In genomic region chr15:82106953-82107555, GRCm38 (mm10) we compare ENCODE assay signal across 11 mouse cellular contexts. TPM values are rescaled to one million over a fixed set of nuclear protein-coding genes. Genes with fewer than 3 reads are reported as not detected.
DNase-seq lines count a peak whose midpoint lies in the region; ATAC-seq and TF ChIP-seq lines count a peak whose summit lies in the region.
"Had no signal": no experiment of that assay in that cellular context is flagged by ENCODE, and none has a peak within 500 bp of the region (broad histone marks: within the 10 kb centered on the region; RNA-seq: fewer than 3 reads in every experiment).

No protein-coding gene starts in this region.

- TF ChIP-seq CTCF in spleen, adult 2 months (IDR thresholded peaks at IDR 0.05; ENCODE audit: extremely low read depth, insufficient read depth, insufficient read length, insufficient replicate concordance), result peak; percentile 53; the same call in 1 of the 2 replicates
- TF ChIP-seq CTCF in lung, adult 2 months (IDR thresholded peaks at IDR 0.05; ENCODE audit: insufficient read depth, low read length), result peak; percentile 69

- 26% methylated on average over 8 of the region's 8 CpGs for WGBS in spleen, adult 2 months
- 18% methylated on average over 8 of the region's 8 CpGs for WGBS in lung, adult 2 months

- H3K36me3 ChIP-seq in spleen, adult 2 months (ENCODE audit: control insufficient read depth, insufficient read depth, low read length), result no peaks in the 10 kb centered on the region
- H3K36me3 ChIP-seq: embryonic facial prominence, embryonic 12.5 days; liver, embryonic 15.5 days had no signal

- no peak for TF ChIP-seq POLR2A in spleen, adult 2 months (IDR thresholded peaks at IDR 0.05; ENCODE audit: low read depth, low read length)
- TF ChIP-seq POLR2A in lung, adult 2 months (IDR thresholded peaks at IDR 0.05; ENCODE audit: borderline replicate concordance, extremely low read depth, low read depth, low read length), result no peak

- H3K27ac ChIP-seq in spleen, adult 2 months (ENCODE audit: insufficient read depth, low read length), result no peak overlapping the region
- H3K27ac ChIP-seq: embryonic facial prominence, embryonic 12.5 days; liver, embryonic 15.5 days had no signal

- H3K4me3 ChIP-seq in spleen, adult 2 months (ENCODE audit: extremely low read depth, insufficient read depth, insufficient read length), result no peak overlapping the region
- no peak overlapping the region for H3K4me3 ChIP-seq in lung, adult 2 months (replicated peaks; ENCODE audit: extremely low read depth, low read depth, low read length)
- H3K4me3 ChIP-seq: embryonic facial prominence, embryonic 12.5 days; liver, embryonic 15.5 days had no signal

- DNase-seq in gastrocnemius, postnatal 10 days, result peak; percentile 73
- DNase-seq in gastrocnemius, postnatal 25 days, result no peak
- no peak for DNase-seq in spleen, adult 2 months (ENCODE audit: low read depth in 1 of 2, low spot score in 2 of 2)
- DNase-seq in spleen, postnatal 36 days (ENCODE audit: low spot score in 2 of 2), result no peak
- peak; percentile 25 for DNase-seq in c-Kit-negative CD71-positive TER-119-positive erythroid progenitor cells, embryonic 14.5 days (ENCODE audit: low read depth, low spot score)
- DNase-seq in lung, adult 2 months, result peak; percentile 8
- DNase-seq in thymus, postnatal 0 days (ENCODE audit: low spot score), result peak; percentile 14

- no peaks in the 10 kb centered on the region for H3K4me1 ChIP-seq in spleen, adult 2 months (ENCODE audit: control insufficient read depth, insufficient read depth, insufficient read length)
- H3K4me1 ChIP-seq in lung, adult 2 months (ENCODE audit: control insufficient read depth, insufficient read depth, low read length), result no peaks in the 10 kb centered on the region
- H3K4me1 ChIP-seq: embryonic facial prominence, embryonic 12.5 days; liver, embryonic 15.5 days had no signal

- peak; percentile 46 for ATAC-seq in granulocyte monocyte progenitor cell, adult 5-6 weeks (replicated peaks; ENCODE audit: poor library complexity, severe bottlenecking)

- H3K27me3 ChIP-seq in spleen, adult 2 months (ENCODE audit: control insufficient read depth, insufficient read depth, low read length), result no peaks in the 10 kb centered on the region
- H3K27me3 ChIP-seq: embryonic facial prominence, embryonic 12.5 days had no signal

RNA-seq across cellular contexts. Expression of gene Ccdc134, which starts 20.7 kb away (rescaled TPM):
- 10 to 100 TPM; 31.0 to 33.5 TPM for total RNA-seq in gastrocnemius, postnatal 10 days (2021)
- total RNA-seq in gastrocnemius, postnatal 25 days (2021), result 10 to 100 TPM in 1 of 2 experiments, 1 to 10 TPM in 1; 8.0 to 16.5 TPM
- 16.2 and 16.7 TPM in 2 replicates for polyA plus RNA-seq in spleen, adult 2 months (2012; rRNA removed)
- 11.0 and 26.5 TPM in 2 replicates for total RNA-seq in granulocyte monocyte progenitor cell, adult 5-6 weeks (2014; fragmentation: Nextera tagmentation)
- 13.1 and 17.2 TPM in 2 replicates for total RNA-seq in granulocyte monocyte progenitor cell, adult 5-6 weeks (2017)
- 7.9 and 10.9 TPM in 2 replicates for polyA plus RNA-seq in lung, adult 2 months (2012; rRNA removed)
- polyA plus RNA-seq in thymus, postnatal 0 days (2015; fragmentation: Nextera tagmentation; extraction: Ambion mirVana), result 34.1 and 34.4 TPM in 2 replicates

RNA-seq across cellular contexts. Expression of gene Mei1, which starts 37.3 kb away (rescaled TPM):
- total RNA-seq in gastrocnemius, postnatal 10 days (2021), result under 1 TPM; 0.23 to 0.36 TPM
- under 1 TPM; 0.08 to 0.24 TPM for total RNA-seq in gastrocnemius, postnatal 25 days (2021)
- 0.05 TPM in 1 of 2 replicates, not detected in the other for polyA plus RNA-seq in spleen, adult 2 months (2012; rRNA removed)
- not detected in 2 replicates for total RNA-seq in granulocyte monocyte progenitor cell, adult 5-6 weeks (2014; fragmentation: Nextera tagmentation)
- total RNA-seq in granulocyte monocyte progenitor cell, adult 5-6 weeks (2017), result not detected in 2 replicates
- not detected in 2 replicates for polyA plus RNA-seq in lung, adult 2 months (2012; rRNA removed)
- polyA plus RNA-seq in thymus, postnatal 0 days (2015; fragmentation: Nextera tagmentation; extraction: Ambion mirVana), result 0.04 TPM in 1 of 2 replicates, not detected in the other
- polyA plus RNA-seq: liver, embryonic 15.5 days had no signal

RNA-seq across cellular contexts. Expression of gene Srebf2, which starts 39.9 kb away (rescaled TPM):
- total RNA-seq in gastrocnemius, postnatal 10 days (2021), result 10 to 100 TPM; 37.0 to 42.8 TPM
- 10 to 100 TPM; 12.1 to 14.1 TPM for total RNA-seq in gastrocnemius, postnatal 25 days (2021)
- 204 and 317 TPM in 2 replicates for polyA plus RNA-seq in spleen, adult 2 months (2012; rRNA removed)
- 19.0 and 24.3 TPM in 2 replicates for total RNA-seq in granulocyte monocyte progenitor cell, adult 5-6 weeks (2014; fragmentation: Nextera tagmentation)
- total RNA-seq in granulocyte monocyte progenitor cell, adult 5-6 weeks (2017), result 16.5 and 17.5 TPM in 2 replicates
- polyA plus RNA-seq in lung, adult 2 months (2012; rRNA removed), result 261 and 292 TPM in 2 replicates
- polyA plus RNA-seq in thymus, postnatal 0 days (2015; fragmentation: Nextera tagmentation; extraction: Ambion mirVana), result 152 and 161 TPM in 2 replicates

RNA-seq across cellular contexts. Expression of gene 4930407I10Rik, which starts 48.1 kb away (rescaled TPM):
- not detected for total RNA-seq in gastrocnemius, postnatal 10 days (2021)
- not detected for total RNA-seq in gastrocnemius, postnatal 25 days (2021)
- not detected in 2 replicates for polyA plus RNA-seq in spleen, adult 2 months (2012; rRNA removed)
- not detected in 2 replicates for total RNA-seq in granulocyte monocyte progenitor cell, adult 5-6 weeks (2014; fragmentation: Nextera tagmentation)
- not detected in 2 replicates for total RNA-seq in granulocyte monocyte progenitor cell, adult 5-6 weeks (2017)
- polyA plus RNA-seq in lung, adult 2 months (2012; rRNA removed), result not detected in 2 replicates
- polyA plus RNA-seq in thymus, postnatal 0 days (2015; fragmentation: Nextera tagmentation; extraction: Ambion mirVana), result 0.04 TPM in 1 of 2 replicates, not detected in the other
- polyA plus RNA-seq: liver, embryonic 15.5 days; stomach, embryonic 16.5 days had no signal

RNA-seq across cellular contexts. Expression of gene Snu13, which starts 59.7 kb away (rescaled TPM):
- total RNA-seq in gastrocnemius, postnatal 10 days (2021), result 10 to 100 TPM; 50.0 to 54.5 TPM
- 10 to 100 TPM; 44.6 to 48.5 TPM for total RNA-seq in gastrocnemius, postnatal 25 days (2021)
- polyA plus RNA-seq in spleen, adult 2 months (2012; rRNA removed), result 34.5 and 37.5 TPM in 2 replicates
- 254 and 268 TPM in 2 replicates for total RNA-seq in granulocyte monocyte progenitor cell, adult 5-6 weeks (2014; fragmentation: Nextera tagmentation)
- 183 and 209 TPM in 2 replicates for total RNA-seq in granulocyte monocyte progenitor cell, adult 5-6 weeks (2017)
- polyA plus RNA-seq in lung, adult 2 months (2012; rRNA removed), result 54.7 and 56.6 TPM in 2 replicates
- 387 and 431 TPM in 2 replicates for polyA plus RNA-seq in thymus, postnatal 0 days (2015; fragmentation: Nextera tagmentation; extraction: Ambion mirVana)

Comparison
In these comparisons a context has a peak if more than half of its experiments do, and no peak if none do; other contexts are left out.
1. DNase-seq: peak in gastrocnemius, postnatal 10 days (single experiment), c-Kit-negative CD71-positive TER-119-positive erythroid progenitor cells, embryonic 14.5 days (single experiment), lung, adult 2 months (single experiment) and thymus, postnatal 0 days (single experiment); none in gastrocnemius, postnatal 25 days (single experiment), spleen, adult 2 months (0 of 2) and spleen, postnatal 36 days (0 of 2).